Mouse (Mus musculus): Measurements from ENCODE around the gene Ezh1. TPM values are rescaled to one million over a fixed set of nuclear protein-coding genes. Genes with fewer than 3 reads are reported as not detected.

Gene Ezh1
- polyA plus RNA-seq, 1 experiment = 0.74 TPM

GRCm38 (mm10) chr11:101181961-101182360 lies 44.3 kb downstream of the Ezh1 start:
- peaks cover 6% of the 10 kb centered on the region for H3K36me3 ChIP-seq (ENCODE audit: control insufficient read depth)
- H3K4me1 ChIP-seq (ENCODE audit: control insufficient read depth) = peaks cover 4% of the 10 kb centered on the region
- TF ChIP-seq GATA1 (IDR thresholded peaks at IDR 0.05; ENCODE audit: low read length) (no peak), TAL1 (IDR thresholded peaks at IDR 0.05; ENCODE audit: low read length) (no peak)
- peaks cover 67% of the 10 kb centered on the region for H3K27me3 ChIP-seq (ENCODE audit: control insufficient read depth)
- peaks cover 5% of the 10 kb centered on the region; the same call in 1 of the 2 replicates for H3K9me3 ChIP-seq (ENCODE audit: control insufficient read depth, low read length)
- no peak overlapping the region for H3K4me3 ChIP-seq (replicated peaks)

DNA sequence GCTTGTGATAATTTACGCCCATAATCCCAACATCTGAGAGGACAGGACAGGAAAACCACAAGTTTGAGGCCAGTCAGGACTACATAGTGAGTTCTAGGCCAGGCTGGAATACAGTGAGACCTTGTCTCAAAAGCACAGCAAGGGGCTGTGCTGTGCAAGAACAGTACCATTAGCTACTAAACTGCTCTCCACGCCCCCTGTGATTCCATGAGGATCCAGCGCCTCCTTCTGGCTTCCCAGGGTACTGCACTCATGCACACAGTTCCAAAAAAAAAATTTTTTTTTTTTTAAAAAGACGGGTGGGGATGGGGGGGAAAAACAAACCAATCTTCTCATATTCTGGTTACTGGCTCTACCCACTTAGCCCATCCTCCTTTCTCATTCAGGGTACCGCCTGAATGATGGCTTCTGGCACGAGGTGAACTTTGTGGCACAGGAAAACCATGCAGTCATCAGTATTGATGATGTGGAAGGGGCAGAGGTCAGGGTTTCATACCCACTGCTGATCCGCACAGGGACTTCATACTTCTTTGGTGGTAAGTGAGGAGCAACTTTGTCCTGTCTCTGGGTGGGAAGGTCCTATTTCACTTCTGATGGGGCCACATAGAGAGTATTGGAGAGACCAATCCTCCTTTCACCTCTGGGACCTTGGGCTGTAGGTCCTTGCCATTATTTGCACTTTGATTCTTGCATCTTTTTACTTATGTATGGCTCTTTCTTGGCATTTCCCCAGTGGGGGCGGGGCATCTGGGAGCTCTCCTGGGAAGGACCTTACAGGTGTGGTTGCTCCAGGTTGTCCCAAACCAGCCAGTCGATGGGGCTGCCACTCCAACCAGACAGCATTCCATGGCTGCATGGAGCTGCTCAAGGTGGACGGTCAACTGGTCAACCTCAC lies 45.2 kb downstream of the Ezh1 start:
- TF ChIP-seq GATA1 (IDR thresholded peaks at IDR 0.05; ENCODE audit: low read length) = no peak
- TF ChIP-seq TAL1 (IDR thresholded peaks at IDR 0.05; ENCODE audit: low read length) = no peak
- Histone ChIP-seq H3K4me3 (replicated peaks) (no peak overlapping the region), H3K27me3 (ENCODE audit: control insufficient read depth) (peaks cover 76% of the 10 kb centered on the region), H3K36me3 (ENCODE audit: control insufficient read depth) (no peaks in the 10 kb centered on the region), H3K9me3 (ENCODE audit: control insufficient read depth, low read length) (peaks cover 3% of the 10 kb centered on the region; the same call in 1 of the 2 replicates), H3K4me1 (ENCODE audit: control insufficient read depth) (peaks cover 4% of the 10 kb centered on the region)

GRCm38 (mm10) chr11:101180261-101180660 lies 46.0 kb downstream of the Ezh1 start:
- Histone ChIP-seq H3K27me3 (ENCODE audit: control insufficient read depth) (peaks cover 84% of the 10 kb centered on the region), H3K4me1 (ENCODE audit: control insufficient read depth) (peaks cover 3% of the 10 kb centered on the region), H3K9me3 (ENCODE audit: control insufficient read depth, low read length) (peaks cover 4% of the 10 kb centered on the region; the same call in 1 of the 2 replicates), H3K36me3 (ENCODE audit: control insufficient read depth) (no peaks in the 10 kb centered on the region), H3K4me3 (replicated peaks) (no peak overlapping the region)
- no peak for TF ChIP-seq GATA1 (IDR thresholded peaks at IDR 0.05; ENCODE audit: low read length)
- TF ChIP-seq TAL1 (IDR thresholded peaks at IDR 0.05; ENCODE audit: low read length) = no peak

DNA sequence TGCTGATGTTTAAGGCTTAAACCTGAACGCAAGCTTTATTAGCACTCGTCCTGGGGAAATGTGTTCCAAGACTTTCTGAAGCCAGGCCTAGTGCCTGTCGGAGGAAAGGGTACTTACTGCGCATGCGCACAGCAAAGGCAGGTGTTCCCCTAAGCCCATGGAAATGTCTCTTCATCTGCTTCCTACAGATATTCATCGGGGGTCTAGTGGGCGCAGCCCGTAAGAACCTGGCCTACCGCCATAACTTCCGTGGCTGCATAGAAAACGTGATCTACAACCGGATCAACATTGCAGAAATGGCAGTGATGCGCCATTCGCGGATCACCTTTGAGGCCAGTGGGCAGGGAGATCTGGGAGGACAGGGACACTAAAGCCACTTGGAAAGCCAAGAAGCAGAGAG lies 47.0 kb downstream of the Ezh1 start:
- Histone ChIP-seq H3K36me3 (ENCODE audit: control insufficient read depth) (no peaks in the 10 kb centered on the region), H3K4me1 (ENCODE audit: control insufficient read depth) (peaks cover 3% of the 10 kb centered on the region), H3K9me3 (ENCODE audit: control insufficient read depth, low read length) (peaks cover 4% of the 10 kb centered on the region; the same call in 1 of the 2 replicates), H3K4me3 (replicated peaks) (no peak overlapping the region), H3K27me3 (ENCODE audit: control insufficient read depth) (peaks cover 88% of the 10 kb centered on the region)
- TF ChIP-seq GATA1 (IDR thresholded peaks at IDR 0.05; ENCODE audit: low read length) = no peak
- no peak for TF ChIP-seq TAL1 (IDR thresholded peaks at IDR 0.05; ENCODE audit: low read length)

DNA sequence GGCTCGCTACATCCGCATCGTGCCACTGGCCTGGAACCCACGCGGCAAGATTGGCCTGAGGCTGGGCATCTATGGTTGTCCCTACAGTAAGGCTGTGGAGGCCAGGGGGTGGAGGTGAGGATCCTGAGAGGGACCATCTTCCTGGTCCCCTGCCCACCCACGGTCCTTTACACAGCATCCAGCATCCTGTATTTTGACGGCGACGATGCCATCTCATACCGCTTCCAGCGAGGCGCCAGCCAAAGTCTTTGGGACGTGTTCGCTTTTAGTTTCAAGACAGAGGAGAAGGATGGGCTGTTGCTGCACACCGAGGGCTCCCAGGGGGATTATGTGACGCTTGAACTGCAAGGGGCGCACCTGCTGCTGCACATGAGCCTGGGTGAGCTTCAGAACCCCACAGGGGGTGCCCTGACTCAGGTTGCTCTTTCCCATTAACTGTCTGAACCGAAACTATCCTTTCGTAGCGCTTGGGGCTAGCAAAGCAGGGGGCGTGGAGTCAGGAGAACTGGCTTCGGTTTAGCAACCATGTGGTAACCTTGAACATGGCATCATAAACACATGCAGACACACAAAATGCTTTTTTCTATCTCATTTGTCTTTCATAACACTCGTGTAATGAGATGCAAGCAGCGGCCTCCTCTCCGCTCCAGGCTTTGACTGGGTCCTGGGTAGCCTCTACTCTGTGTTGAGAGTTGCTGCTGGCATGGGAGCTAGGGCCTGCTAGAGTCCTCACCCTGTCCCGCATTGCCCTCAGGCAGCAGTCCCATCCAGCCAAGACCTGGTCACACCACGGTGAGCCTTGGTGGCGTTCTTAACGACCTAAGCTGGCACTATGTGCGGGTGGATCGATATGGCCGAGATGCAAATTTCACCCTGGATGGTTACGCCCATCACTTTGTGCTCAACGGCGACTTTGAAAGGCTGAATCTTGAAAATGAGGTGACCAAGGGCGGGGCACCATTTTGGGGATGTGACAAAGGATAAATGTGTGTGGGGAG lies 47.9 kb downstream of the Ezh1 start:
- Histone ChIP-seq H3K4me1 (ENCODE audit: control insufficient read depth) (peaks cover 13% of the 10 kb centered on the region), H3K4me3 (replicated peaks) (no peak overlapping the region), H3K36me3 (ENCODE audit: control insufficient read depth) (no peaks in the 10 kb centered on the region), H3K9me3 (ENCODE audit: control insufficient read depth, low read length) (peaks cover 10% of the 10 kb centered on the region; the same call in 1 of the 2 replicates), H3K27me3 (ENCODE audit: control insufficient read depth) (peaks cover 91% of the 10 kb centered on the region)
- TF ChIP-seq GATA1 (IDR thresholded peaks at IDR 0.05; ENCODE audit: low read length) (no peak), TAL1 (IDR thresholded peaks at IDR 0.05; ENCODE audit: low read length) (no peak)

DNA sequence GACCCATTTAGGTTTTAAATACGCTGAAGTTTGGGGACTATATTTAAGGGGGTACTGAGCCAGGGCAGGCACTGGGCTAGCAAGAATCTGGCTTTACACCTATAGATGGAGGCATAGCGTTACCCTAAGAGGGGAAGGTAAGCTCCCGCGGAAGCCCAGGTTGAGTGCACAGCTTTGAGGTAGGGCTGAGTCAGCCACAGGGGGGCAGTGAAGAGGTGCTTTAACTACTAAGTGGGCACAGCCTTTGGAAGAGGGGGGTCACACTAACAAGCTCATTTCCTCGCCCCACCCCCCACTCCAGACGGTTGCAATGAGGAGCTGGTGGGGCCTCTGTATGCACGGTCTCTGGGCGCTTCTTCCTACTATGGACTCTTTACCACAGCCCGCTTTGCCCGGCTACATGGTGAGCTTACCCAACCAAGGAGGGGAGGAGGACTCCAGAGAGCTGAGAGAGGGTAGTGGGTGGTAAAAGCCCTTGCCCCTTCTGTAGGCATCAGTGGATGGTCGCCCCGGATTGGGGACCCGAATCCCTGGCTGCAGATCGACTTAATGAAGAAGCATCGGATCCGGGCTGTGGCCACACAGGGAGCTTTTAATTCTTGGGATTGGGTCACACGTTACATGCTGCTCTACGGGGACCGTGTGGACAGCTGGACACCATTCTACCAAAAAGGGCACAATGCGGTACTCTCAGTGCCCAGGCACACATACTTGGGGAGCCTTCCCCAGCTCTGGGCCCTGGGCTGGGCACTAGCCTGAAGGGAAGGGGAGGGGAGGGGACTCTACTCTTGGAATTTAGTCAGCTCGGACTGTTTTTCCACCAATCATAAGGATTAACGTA lies 49.1 kb downstream of the Ezh1 start:
- Histone ChIP-seq H3K4me3 (replicated peaks) (no peak overlapping the region), H3K27me3 (ENCODE audit: control insufficient read depth) (peaks cover 91% of the 10 kb centered on the region), H3K36me3 (ENCODE audit: control insufficient read depth) (no peaks in the 10 kb centered on the region), H3K4me1 (ENCODE audit: control insufficient read depth) (peaks cover 19% of the 10 kb centered on the region), H3K9me3 (ENCODE audit: control insufficient read depth, low read length) (peaks cover 14% of the 10 kb centered on the region; the same call in 1 of the 2 replicates)
- TF ChIP-seq GATA1 (IDR thresholded peaks at IDR 0.05; ENCODE audit: low read length) (no peak), TAL1 (IDR thresholded peaks at IDR 0.05; ENCODE audit: low read length) (no peak)

- Histone ChIP-seq H3K4me3 (replicated peaks) (no peak overlapping the region), H3K9me3 (ENCODE audit: control insufficient read depth, low read length) (peaks cover 16% of the 10 kb centered on the region; the same call in 1 of the 2 replicates), H3K4me1 (ENCODE audit: control insufficient read depth) (peaks cover 27% of the 10 kb centered on the region), H3K36me3 (ENCODE audit: control insufficient read depth) (no peaks in the 10 kb centered on the region), H3K27me3 (ENCODE audit: control insufficient read depth) (peaks cover 93% of the 10 kb centered on the region)
- TF ChIP-seq GATA1 (IDR thresholded peaks at IDR 0.05; ENCODE audit: low read length) (no peak), TAL1 (IDR thresholded peaks at IDR 0.05; ENCODE audit: low read length) (no peak)
Measured at GRCm38 (mm10) chr11:101176117-101176691, 50.1 kb downstream of the Ezh1 start.

GRCm38 (mm10) chr11:101175636-101176116 lies 50.6 kb downstream of the Ezh1 start:
- TF ChIP-seq TAL1 (IDR thresholded peaks at IDR 0.05; ENCODE audit: low read length) (no peak), GATA1 (IDR thresholded peaks at IDR 0.05; ENCODE audit: low read length) (no peak)
- H3K27me3 ChIP-seq (ENCODE audit: control insufficient read depth) = peaks cover 97% of the 10 kb centered on the region
- H3K36me3 ChIP-seq (ENCODE audit: control insufficient read depth) = no peaks in the 10 kb centered on the region
- peaks cover 16% of the 10 kb centered on the region; the same call in 1 of the 2 replicates for H3K9me3 ChIP-seq (ENCODE audit: control insufficient read depth, low read length)
- peaks cover 30% of the 10 kb centered on the region for H3K4me1 ChIP-seq (ENCODE audit: control insufficient read depth)
- H3K4me3 ChIP-seq (replicated peaks) = no peak overlapping the region

All from erythroblast, embryonic 14.5 days (primary cell).